Mouse (Mus musculus): ENCODE data around the gene Lrba.

Gene Lrba

GRCm38 (mm10) chr3:86253791-86254190, 29.3 kb downstream of the Lrba start:
- DNase-seq (ENCODE audit: low spot score) = no peak

DNA sequence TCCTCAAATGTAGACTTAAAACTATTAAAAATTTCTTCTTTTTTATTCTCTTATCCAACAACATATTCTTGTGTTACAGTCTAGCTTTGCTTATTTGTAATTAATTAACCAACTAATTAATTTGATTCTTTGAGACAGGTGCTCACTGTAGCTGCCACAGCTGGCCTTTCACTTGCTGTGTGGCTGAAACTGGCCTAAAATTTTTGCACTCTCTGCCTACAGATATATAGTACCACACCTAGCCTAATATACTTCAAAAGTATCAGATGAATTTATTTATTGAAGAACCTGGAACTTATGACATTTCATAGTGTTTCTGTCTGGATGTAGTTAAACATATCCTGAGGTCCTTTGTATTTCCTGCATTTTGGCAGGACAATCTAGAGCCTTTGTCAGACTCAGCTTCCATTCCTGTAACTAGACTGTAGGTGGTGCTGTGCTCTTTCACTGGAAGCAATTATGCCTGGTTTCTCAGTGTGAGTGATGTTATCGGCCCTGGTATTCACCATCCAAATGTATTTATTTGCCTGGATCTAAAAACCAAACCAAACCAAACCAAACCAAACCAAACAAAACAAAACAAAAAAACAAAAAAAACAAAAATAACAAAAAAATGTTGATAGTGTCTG, 43.7 kb downstream of the Lrba start:
- no peak for DNase-seq (ENCODE audit: low spot score)

DNA sequence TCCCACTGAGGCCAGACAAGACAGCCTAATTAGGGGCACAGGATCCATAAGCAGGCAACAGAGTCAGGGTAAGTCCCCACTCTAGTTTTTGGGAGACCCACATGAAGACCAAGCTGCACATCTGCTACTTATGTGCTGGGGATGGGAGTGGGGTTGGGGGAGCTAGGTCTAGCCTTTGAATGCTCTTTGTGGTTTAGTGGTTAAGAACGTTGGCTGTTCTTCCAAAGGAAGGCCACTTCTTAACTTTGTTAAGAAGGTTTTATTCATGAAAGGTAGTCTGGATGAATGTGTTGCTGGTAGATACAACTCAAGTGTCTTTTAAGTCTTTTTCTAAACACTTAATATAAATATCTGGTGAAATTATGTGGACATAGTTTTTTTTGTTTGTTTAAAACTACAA, 51.2 kb downstream of the Lrba start:
- no peak for DNase-seq (ENCODE audit: low spot score)

- no peak for DNase-seq (ENCODE audit: low spot score)
These were observed 66.8 kb downstream of the Lrba start for GRCm38 (mm10) chr3:86291326-86291725.

- DNase-seq (ENCODE audit: low spot score) = no peak
These were observed 70.4 kb downstream of the Lrba start for GRCm38 (mm10) chr3:86294866-86295265.

GRCm38 (mm10) chr3:86296214-86296613, 71.7 kb downstream of the Lrba start:
- DNase-seq (ENCODE audit: low spot score) = no peak

DNA sequence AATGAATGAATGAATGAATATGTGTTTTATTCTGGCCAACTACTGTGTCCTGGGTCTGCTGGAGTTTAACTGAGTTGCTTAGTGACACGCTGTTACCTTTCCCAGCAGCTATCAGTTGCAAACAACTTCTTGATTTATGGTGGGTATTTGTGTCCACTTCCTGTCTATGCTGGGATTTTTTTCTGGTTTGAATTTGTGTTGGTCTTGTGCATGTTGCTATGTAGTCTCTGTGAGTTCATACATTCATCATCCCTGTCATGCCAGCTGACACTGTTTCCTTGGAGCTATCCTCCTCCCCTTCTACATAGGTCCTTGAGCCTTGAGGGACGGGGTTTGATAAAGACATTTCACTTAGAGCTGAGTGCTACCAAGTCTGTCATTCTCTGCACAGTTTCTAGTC, 84.4 kb downstream of the Lrba start:
- no peak for DNase-seq (ENCODE audit: low spot score)

DNA sequence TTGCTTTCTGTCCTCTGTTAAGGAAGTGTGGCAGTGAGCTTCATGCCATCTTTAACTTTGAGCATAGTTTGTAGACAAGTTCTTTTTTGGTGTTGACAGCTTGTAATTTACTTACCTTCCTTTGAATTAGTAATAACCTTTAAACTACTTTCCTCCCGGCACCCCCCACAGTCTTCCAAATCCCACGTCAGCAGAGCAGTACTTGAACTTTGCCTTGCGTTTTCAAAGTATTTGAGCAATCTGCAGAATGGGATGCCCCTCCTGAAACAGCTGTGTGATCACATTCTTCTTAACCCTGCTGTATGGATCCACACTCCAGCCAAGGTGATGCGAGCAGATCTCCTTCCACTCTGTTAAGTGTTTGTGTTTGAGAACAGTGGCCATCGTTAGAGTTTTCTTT, 85.7 kb downstream of the Lrba start:
- no peak for DNase-seq (ENCODE audit: low spot score)

- no peak for DNase-seq (ENCODE audit: low spot score)
These were observed 86.9 kb downstream of the Lrba start for GRCm38 (mm10) chr3:86311406-86311805.

GRCm38 (mm10) chr3:86317636-86318035, 93.2 kb downstream of the Lrba start:
- no peak for DNase-seq (ENCODE audit: low spot score)

GRCm38 (mm10) chr3:86328531-86328930, 104.1 kb downstream of the Lrba start:
- DNase-seq (ENCODE audit: low spot score) = no peak

- DNase-seq (ENCODE audit: low spot score) = no peak
These were observed 118.8 kb downstream of the Lrba start for GRCm38 (mm10) chr3:86343261-86343660.

- no peak for DNase-seq (ENCODE audit: low spot score)
These were observed 138.0 kb downstream of the Lrba start for GRCm38 (mm10) chr3:86362486-86362885.

- no peak for DNase-seq (ENCODE audit: low spot score)
These were observed 147.0 kb downstream of the Lrba start for GRCm38 (mm10) chr3:86371466-86371865.

GRCm38 (mm10) chr3:86375276-86375675, 150.8 kb downstream of the Lrba start:
- DNase-seq (ENCODE audit: low spot score) = no peak

GRCm38 (mm10) chr3:86382557-86382956, 158.1 kb downstream of the Lrba start:
- no peak for DNase-seq (ENCODE audit: low spot score)

DNA sequence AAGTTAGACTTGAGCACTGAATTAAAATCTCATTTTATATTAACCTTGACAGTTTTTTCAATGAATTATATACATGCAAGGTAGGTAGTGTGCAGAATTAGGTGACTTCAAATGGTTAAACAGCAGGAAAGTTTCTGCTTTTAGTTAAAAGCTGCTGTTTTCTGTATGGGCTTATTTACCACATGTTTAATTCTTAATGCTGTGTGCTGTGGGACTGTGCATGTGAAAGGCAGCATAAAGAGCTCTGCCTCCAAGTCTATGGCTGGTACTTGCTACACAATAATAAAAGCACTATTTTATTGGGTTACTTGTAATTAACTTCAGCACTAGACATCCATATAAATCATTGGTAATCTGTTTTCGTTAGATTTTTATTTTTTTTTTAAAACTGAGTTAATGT, 160.6 kb downstream of the Lrba start:
- no peak for DNase-seq (ENCODE audit: low spot score)

- DNase-seq (ENCODE audit: low spot score) = no peak
These were observed 161.8 kb downstream of the Lrba start for GRCm38 (mm10) chr3:86386246-86386645.

- DNase-seq (ENCODE audit: low spot score) = no peak
These were observed 199.3 kb downstream of the Lrba start for GRCm38 (mm10) chr3:86423828-86424227.

GRCm38 (mm10) chr3:86426733-86427132, 202.3 kb downstream of the Lrba start:
- no peak for DNase-seq (ENCODE audit: low spot score)

DNA sequence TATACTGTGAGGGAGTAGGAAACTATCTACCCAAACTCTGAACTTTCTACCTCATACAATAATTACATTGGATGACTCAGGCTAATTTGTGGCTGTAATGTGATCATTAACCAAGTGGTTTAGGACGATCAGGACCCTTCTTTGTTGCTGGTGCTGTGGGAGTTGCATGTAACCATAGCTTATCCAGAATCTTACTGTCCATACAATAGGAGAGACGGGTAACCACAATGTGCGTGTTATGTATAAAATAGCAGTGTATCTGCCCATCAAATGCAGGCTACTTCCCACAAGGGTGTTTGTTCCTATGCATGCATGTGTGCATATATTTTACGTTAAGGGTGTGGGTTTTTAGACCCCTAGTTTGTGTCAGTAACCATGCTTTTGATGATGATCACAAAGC, 219.0 kb downstream of the Lrba start:
- DNase-seq (ENCODE audit: low spot score) = no peak

- no peak for DNase-seq (ENCODE audit: low spot score)
These were observed 226.7 kb downstream of the Lrba start for GRCm38 (mm10) chr3:86451211-86451610.

GRCm38 (mm10) chr3:86461582-86461981, 237.1 kb downstream of the Lrba start:
- DNase-seq (ENCODE audit: low spot score) = no peak

DNA sequence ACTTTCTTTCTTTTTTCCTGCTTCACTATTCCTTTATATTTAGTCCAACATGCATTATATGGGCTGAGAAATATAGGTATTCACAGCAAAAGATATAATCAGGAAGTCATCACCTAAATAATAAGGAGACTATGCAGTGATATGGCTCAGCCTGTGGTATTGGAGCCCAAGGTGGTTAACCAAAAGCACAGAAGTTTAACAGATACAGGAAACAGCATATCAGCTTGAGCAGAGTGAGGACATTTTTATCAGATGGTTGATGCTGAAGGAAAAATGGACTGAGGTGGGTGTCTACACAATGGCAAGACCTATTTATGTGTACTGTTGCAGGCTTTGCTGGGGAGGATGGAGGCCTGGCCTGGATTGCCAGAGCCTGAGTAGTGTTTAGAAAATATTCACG, 265.5 kb downstream of the Lrba start:
- no peak for DNase-seq (ENCODE audit: low spot score)

GRCm38 (mm10) chr3:86500586-86500985, 276.1 kb downstream of the Lrba start:
- DNase-seq (ENCODE audit: low spot score) = no peak

Measured in testis, postnatal 10 days (tissue).